Mouse (Mus musculus) heart, postnatal 10 days (tissue): ENCODE data around the gene Olfr874. TPM values are rescaled to one million over a fixed set of nuclear protein-coding genes. Genes with fewer than 3 reads are reported as not detected.
"Not testable (repeated sequence)": the region's sequence is repeated elsewhere in the genome, so short reads cannot be mapped to it uniquely, and the experiment has no call there.

Source experiments
- DNase-seq, 2 experiments: peaks; one replicate each; pipeline ENCODE4 v3.0.0; 2021
- intact Hi-C: fragments of 180-260 bp; cut with DNase I; formaldehyde crosslinking; loops from one replicate; pipeline ENCODE4 v1.15.1; 2025
- total RNA-seq, 2 experiments: library from RNA; stranded (reverse); gene quantifications; 2 replicates each; pipeline ENCODE4 v1.2.3; 2021

The Olfr874 gene
- total RNA-seq, result not detected

DNA sequence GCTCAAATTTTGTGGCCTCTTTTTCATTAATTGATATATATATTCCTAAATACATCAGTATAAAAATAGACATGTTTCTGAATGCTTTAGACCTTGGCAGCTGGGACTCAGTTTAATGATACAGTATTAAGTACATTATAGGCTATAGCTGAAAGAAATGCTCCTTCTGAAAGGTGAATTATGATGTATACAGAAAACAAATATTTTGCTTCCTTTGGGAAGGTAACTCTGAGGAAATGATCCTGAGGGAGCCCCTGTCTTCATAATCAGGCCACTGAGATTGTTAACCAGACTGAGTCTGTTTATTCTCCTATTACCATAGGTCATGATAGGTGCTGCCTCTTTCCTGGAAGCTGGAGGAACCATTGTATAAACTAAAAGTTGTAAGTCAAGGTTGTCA, at the start of gene Olfr874:
Olfr874 (plus strand) TSS at position 301 of the 400 bp plus-strand sequence.
- DNase-seq, result no peak
- intact Hi-C loops, result no loop called here

DNA sequence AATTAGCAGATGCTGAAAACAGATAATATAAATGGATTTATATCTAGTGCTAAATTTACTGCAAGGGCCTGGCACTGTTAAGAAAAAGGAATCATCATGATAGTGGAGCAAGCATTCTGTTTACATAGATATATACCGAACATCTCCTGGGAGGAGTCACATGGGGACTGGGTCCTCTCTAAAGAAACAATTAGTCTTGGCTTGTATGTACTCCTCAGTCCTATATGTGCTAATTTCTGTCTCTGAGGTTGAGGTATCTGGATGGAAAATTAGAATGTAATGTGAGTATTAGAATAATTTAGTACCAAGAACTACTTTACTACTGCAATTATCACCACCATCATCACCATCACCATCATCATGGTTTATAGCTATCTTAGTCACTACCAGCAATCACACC, 28.8 kb upstream of the Olfr874 start, which contains the start of gene Olfr160:
Olfr160 (minus strand) TSS at position 101 of the 400 bp plus-strand sequence.
- intact Hi-C loops, result no loop called here
- no peak for DNase-seq

DNA sequence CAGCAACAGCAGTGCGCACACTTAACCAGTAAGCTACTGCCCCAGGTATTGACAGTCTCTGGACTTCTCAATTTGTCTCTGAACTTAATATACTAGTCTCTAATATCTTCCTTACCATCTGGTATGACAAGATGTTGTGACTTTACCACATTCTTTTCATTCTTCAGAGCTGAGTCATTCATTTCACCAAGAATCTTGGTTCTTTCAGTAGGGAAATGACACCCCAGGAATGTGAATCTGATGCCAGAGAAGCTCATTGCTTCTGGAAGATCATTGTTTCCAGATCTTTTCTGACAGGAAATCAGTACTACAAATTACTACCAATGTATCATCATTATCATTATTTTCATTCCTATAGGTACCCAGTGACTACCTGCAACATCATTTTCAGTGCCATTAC, 10.6 kb upstream of the Olfr874 start:
- intact Hi-C loops, result no loop called here

DNA sequence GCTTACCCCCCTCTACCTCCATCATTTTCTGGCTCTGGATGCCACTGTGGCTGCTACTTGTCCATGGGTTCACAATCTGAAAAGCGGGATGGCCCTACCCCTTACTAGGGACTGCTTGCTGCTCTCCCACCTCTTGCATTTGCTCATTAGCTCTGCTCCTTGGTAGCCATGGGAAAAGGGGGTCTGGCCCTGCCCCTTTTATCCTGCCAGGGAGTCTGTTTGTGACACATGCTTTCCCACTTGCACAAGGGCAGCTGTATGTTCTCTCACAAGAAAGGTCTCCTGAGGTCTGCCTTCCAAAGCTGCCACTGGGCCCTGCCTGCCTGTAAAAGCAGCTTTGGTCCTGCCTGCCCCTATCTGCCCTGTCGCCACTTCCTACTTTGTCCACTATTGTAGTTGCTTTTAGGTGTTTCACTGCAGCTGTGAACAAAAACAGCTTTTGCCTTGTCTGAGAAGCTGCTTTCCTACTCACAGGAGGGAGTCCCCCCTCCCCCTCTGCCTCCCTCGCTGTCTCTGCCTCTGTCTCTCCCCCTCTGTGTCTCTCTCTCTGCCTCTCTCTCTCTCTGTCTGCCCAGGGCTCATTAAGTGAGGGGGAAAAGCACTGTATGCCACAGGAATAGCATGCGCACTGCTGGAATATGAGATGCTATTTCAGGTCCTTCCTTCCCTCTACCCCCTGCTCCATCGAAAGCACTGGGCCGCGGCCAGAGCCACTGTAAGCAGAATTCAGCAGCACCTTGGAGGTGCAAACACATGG, 5.6 kb downstream of the Olfr874 start:
- intact Hi-C loops, result no loop called here
- DNase-seq, result peak in 1 of 2 experiments; percentile 2

More for the DNA sequence above, 10.6 kb upstream of the Olfr874 start:
- no peak for DNase-seq

DNA sequence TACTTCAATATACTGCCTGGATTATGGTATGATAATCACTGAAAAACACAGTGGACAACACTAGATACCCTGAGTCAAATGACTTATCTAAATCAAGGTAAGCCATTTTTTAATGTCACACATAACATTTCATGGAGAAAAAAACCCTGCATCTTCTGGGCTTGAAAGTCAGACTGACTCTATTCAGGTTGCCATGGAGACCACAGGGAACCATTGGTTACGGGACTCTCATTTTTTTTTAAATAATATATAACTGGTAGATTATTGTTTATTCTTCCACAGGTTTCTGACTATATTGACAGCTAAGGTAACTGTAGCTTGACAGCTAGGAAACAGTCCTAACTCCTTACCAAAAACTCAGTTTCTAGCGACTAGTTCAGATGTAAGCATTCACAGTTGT, 6.6 kb downstream of the Olfr874 start:
- no peak for DNase-seq

DNA sequence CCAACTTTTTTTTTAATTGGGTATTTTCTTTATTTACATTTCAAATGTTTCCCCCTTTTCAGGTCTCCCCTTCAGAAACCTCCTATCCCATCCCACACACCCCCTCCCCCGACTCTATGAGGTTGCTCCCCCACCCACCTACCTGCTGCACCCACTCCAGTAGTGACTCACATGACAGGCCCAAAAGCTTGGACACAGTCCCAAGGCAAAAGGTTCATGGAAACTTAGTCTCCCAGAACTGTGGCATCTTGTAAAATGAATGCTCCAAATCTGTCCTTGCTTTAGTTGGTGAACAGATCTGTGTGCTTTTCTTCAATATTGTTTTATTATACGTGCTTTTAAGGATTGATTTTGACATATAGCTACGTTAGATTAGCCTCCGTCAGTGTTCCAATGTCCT, 7.1 kb downstream of the Olfr874 start:
- DNase-seq, result no peak

More for the DNA sequence above, 6.6 kb downstream of the Olfr874 start:
- intact Hi-C loops, result no loop called here

DNA sequence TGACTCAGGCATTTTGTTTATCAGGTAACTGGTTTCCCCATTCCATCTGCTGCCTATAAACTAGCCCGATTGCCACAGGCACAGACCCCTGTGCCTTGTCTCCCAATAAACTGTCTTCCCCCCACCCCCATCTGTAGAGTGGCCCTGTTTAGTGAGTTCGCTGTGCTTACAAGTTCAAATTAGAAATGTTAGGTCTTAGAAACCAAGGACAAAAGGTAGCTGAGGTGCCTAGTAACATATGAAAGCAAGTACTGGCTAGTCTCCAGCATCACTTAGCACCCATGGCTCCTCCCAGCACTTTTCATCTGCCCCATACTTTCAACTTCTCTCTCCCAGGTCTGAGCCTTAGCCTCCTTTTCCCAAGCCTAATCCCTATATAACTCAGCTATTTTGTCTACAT, 16.8 kb downstream of the Olfr874 start:
- intact Hi-C loops, result no loop called here

More for the DNA sequence above, 7.1 kb downstream of the Olfr874 start:
- intact Hi-C loops, result no loop called here

DNA sequence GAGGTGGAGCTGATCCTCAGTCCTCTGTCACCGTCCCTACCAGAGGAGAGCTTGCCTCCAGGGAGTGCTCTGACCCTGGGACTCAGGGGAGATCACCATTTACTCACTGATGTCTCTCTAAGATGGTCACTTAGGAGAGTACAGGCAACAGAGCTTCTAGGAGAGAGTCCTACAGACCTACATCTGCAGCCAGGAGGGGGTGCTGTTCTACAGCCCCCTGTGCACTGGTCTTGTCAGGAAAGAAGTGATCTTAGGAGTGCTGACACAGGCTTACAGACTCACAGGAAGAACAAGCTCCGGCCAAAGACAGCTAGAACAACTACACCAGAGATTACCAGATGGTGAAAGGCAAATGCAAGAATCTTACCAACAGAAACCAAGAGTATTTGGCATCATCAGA, 17.6 kb downstream of the Olfr874 start:
- DNase-seq, result no peak
- intact Hi-C loops, result no loop called here

More for the DNA sequence above, 16.8 kb downstream of the Olfr874 start:
- no peak for DNase-seq

DNA sequence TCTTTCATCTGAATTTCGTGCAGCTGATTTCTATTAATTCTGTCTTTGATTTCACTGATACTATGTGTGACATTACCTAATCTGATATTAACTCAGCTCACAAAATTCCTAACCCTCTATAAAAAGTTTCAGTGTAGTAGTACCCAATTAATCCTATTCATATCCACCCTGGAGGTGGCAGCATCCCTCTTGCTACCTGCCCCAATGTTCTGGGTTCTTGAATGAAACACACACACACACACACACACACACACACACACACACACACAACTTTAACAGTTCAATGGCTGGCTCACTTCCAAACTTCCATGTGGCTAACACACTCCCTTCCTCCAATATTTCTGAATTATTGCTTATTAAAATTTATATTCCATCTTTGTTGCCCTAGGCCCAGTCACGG, 25.8 kb downstream of the Olfr874 start:
- intact Hi-C loops, result no loop called here
- no peak for DNase-seq

DNA sequence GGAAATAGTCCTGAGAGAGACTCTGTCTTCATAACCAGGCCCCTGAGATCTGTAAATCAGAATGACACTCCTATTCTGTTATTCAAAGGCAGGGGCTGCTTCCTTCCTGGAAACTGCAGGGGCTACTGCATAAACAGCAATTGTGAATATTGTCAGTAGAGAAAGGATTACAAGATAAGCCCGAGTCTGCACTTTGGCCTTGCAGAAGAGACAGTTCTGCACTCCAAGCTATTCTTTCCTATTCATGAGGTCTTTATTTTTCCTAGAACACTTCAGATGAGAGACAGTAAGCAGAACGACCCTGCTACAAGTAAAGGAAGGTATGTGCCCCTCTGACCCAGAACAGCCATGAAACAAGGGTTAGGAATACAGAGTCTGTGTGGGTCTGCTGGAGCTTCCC, 26.9 kb downstream of the Olfr874 start, which contains the start of gene Olfr875:
Olfr875 (plus strand) TSS at position 99 of the 400 bp plus-strand sequence.
- intact Hi-C loops, result no loop called here
- no peak for DNase-seq

DNA sequence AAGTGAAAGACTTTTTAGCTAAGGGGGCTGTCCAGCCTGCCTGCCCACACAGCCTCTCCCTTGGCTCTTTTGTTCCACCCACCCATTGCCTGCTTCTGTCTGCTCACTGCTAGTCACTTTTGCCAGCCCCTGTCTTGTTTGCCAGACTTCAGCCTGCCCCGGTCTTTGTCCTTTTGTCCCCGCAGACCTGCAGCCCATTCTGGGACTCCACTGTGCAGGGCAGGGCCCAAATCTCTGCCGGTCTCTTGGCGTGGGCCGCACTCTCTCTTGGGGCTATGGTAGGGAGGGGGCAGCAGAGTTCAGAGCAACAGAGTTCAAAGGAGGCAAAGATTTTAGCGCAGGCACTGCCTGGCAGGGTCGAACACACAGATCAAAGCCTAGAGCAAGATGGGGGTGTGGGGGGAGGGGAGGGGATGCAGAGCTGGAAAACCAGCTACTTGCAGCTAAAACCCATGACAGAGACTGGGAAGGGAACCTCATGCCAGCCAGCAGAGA, 37.9 kb downstream of the Olfr874 start:
- intact Hi-C loops, result no loop called here

DNA sequence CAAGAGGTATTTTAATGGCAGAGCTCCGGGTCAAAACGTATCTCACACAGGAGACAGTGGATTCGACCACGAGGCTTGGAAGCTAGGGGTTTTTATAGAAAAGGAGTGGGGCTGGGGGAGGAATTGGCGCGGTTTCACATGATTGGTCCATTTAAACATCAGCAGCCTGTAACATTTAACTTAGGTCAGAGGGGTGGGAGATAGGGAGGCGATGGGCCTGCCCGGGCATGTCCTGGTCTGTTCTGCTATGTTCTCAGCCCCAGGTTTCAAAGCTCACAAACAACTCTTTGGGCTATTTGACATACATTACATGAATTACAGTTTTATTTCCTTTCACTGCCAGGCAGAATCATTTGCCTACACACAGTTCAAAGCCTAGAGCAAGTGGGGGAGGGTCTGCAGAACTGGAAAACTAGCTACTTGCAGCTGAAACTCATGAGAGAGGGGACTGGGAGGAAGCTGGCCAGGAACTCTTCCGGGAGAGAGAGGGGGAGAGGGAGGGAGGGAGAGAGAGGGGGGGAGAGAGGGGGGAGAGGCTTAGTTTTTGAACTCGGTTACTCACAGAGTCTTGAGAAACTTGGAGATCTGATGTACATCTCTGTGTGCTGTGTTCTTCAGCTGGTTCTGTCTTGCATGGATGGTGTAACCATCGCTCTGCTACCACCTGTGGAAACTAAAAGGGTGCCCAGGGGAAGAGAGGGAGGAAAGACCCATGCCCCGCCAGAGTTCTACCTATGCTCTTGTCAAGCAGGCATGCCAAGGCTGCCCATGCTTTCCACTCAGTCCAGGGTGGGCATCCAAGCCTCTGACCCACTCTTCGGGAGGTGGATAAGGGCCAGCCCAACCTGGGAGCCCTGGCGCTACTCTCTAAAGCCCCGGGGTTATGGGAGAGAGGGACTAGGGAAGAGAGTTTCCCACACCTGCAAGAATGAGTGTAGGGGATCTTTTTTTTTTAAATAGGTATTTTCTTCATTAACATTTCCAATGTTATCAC, 38.8 kb downstream of the Olfr874 start:
- DNase-seq, intact Hi-C loops: not testable (repeated sequence)

More for the DNA sequence above, 37.9 kb downstream of the Olfr874 start:
- peak; percentile 20 to 36 for DNase-seq

DNA sequence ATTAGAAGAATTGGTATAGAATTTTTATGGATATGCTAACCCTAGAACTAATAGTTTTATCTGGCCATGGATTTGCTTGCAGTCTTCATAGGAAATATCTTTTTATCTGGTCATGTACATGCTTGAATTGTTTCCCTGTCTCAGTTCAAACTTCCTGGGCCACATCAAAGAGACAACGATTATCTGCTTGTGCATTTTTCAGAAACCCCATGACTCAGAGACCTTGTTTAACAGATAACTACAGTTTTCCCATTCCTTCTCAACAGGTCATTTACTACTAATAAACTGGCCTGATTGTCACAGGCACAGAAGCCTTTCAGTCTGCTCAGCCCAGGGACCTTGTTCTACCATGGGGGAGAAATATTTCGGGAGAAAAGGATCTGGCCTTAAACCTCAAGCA, 41.5 kb downstream of the Olfr874 start:
- intact Hi-C loops, result no loop called here
- DNase-seq, result no peak

Other genes starting within 250 kb of the Olfr874 start
- gene Esam, start 217.0 kb upstream of the Olfr874 start, total RNA-seq, result 100 to 1,000 TPM; 125 to 131 TPM
- 10 to 100 TPM in 1 of 2 experiments, 1 to 10 TPM in 1; 5.6 to 10.4 TPM for gene Vsig2, start 205.9 kb upstream of the Olfr874 start, total RNA-seq
- gene Nrgn, start 192.2 kb upstream of the Olfr874 start, total RNA-seq, result 1 to 10 TPM; 3.1 to 5.6 TPM
- 1 to 10 TPM; 8.7 to 9.8 TPM for gene Siae, start 189.4 kb upstream of the Olfr874 start, total RNA-seq
- 1 to 10 TPM; 3.4 to 3.9 TPM for gene Spa17, start 131.4 kb upstream of the Olfr874 start, total RNA-seq
- 10 to 100 TPM; 51.5 to 52.8 TPM for gene Tbrg1, start 87.8 kb upstream of the Olfr874 start, total RNA-seq
- gene Panx3, start 75.9 kb upstream of the Olfr874 start, total RNA-seq, result not detected
- not detected for gene Olfr160, start 28.9 kb upstream of the Olfr874 start, total RNA-seq
- gene Olfr875, start 26.8 kb downstream of the Olfr874 start, total RNA-seq, result not detected
- gene Olfr876, start 57.9 kb downstream of the Olfr874 start, total RNA-seq, result not detected
- not detected for gene Olfr877, start 109.2 kb downstream of the Olfr874 start, total RNA-seq
- not detected for gene Olfr145, start 151.6 kb downstream of the Olfr874 start, total RNA-seq
- not detected for gene Olfr878, start 172.7 kb downstream of the Olfr874 start, total RNA-seq
- not detected for gene Olfr881, start 246.7 kb downstream of the Olfr874 start, total RNA-seq